Mouse (Mus musculus) kidney, adult 11 months (tissue): Measurements from ENCODE around the gene Tbcel.

Source experiments
- DNase-seq: peaks from one replicate; pipeline ENCODE4 v3.0.0; 2022

Gene Tbcel

DNA sequence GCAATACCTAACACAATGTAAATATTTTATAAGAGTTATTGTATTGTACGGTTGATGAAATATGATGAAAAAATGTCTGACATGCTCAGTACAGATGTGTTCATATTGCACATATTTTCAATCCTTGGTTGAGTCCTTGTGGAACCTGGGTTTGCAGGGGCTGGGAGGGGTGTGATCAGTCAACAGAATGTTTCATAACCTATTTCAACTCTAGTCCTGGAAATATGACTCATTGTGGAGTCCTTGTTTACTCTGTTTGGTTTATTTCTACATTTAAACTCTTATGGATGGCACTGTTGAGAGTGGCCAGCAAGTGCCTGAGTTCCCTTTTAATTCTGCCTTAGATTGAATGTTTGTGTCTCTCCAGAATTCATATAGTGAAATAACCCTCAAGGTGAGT lies 22.9 kb downstream of the Tbcel start:
- DNase-seq: no peak

- DNase-seq: no peak
Observed at GRCm38 (mm10) chr9:42482944-42483343, 24.7 kb downstream of the Tbcel start.

DNA sequence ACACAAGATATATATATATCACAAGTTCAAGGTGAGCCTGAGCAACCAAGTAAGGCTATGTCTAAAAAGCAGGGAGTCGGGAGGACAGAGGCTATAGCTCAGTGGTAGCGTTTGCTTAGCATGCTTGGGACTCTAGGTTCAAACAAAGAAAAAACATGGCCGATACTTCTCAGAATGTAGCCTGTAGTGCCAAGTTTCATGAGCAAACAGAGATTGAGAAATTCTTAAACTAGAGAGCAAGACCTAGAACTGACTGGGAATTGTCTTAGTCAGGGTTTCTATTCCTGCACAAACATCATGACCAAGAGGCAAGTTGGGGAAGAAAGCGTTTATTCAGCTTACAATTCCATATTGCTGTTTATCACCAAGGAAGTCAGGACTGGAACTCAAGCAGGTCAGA lies 31.4 kb downstream of the Tbcel start:
- no peak for DNase-seq

DNA sequence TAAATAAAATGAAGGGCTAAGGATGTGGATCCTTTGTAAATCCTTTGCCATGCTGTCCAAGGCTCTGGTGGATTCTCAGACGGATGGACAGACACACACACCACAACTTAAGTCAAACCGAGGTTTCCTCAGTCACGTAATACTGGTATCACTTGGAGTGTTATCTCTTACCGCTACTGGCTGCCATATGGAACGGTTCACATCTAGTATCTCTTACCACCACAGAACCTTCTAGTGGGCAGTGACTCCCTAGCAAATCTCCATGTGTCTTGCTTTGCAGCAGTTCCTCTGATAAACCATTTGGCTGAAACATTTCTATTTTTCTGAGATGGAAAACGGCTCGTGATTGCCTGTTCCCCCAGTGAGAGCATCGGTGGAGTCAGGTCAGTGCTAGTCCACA lies 33.4 kb downstream of the Tbcel start:
- no peak for DNase-seq

- DNase-seq: peak; percentile 94
Observed at GRCm38 (mm10) chr9:42471921-42472747, 35.5 kb downstream of the Tbcel start.

- DNase-seq: peak; percentile 74
Observed at GRCm38 (mm10) chr9:42471214-42471613, 36.4 kb downstream of the Tbcel start.

DNA sequence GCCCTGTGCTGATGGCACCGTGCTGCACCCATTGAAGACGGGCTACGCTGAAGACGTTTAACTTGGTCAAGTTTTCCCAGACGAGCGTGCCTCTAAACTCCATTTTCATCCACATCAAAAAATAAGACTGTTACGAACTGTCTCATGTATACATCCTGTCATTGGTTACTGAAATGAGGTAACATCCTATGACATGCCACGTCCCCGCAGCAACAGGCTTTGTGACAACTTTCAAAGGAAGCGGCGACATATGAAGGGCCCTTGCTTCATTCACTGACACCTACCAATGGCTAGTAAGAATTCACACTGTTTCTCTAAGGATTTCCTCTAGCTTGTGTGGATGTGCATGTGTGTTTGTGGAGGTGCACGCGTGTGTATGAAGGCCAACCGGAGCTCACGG lies 38.3 kb downstream of the Tbcel start:
- DNase-seq: no peak

DNA sequence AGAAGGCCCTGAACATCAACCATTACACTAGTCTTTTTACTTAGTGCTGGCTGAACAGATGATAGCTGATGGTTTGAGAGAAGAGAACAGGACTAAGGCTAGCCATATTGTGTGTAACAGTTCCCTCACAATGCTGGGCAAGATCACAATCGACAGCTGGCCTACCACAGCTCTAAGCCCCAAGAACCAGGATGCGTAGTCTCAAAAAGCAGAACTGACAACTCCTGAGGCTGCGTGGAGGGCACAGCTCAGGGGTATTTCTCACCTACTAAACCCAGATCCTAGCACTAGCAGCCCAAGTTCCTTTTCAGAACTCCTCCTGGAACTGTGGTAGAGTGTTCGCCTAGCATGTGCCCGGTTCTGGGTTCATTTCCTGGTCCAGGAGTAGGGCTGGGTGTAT lies 39.2 kb downstream of the Tbcel start:
- no peak for DNase-seq

- DNase-seq: no peak
Observed at GRCm38 (mm10) chr9:42467116-42467815, 40.3 kb downstream of the Tbcel start.

GRCm38 (mm10) chr9:42465661-42466091 lies 41.9 kb downstream of the Tbcel start:
- no peak for DNase-seq

GRCm38 (mm10) chr9:42464181-42464580 lies 43.4 kb downstream of the Tbcel start:
- DNase-seq: no peak

DNA sequence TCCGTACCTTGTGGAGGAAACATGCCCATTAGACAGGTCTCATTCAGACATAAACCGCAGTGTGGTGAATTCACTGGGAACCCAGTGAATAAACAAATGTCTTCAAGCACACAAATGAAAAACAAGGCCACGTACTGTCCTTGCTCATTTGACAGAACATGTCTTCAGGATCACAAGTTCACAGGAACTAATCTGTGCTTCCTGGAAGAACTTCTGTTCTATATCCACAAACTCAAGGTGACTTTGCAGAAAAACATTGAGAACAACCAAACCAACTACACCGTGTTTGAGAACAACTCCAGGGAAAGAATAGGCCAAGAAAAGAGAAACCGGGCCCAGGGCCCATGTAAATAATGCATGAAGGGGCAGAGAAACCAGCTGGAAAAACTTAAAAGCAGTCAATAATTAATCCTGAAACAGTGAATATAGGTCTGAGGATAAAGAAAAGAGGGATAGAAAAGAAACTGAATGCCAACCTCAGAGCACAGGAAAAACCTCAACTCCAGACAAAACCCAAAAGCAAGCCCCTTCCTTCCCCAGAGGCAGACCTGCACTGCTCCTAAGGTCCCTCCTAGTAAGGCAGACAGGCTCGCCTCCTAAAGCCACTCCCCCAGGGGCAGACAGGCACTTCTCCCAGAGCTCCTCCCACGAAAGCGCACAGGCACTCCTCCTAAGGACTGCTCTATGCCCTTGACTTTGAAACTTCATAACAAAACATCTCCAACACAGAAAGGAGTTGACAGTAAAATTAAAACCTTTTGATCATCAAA lies 44.2 kb downstream of the Tbcel start:
- DNase-seq: peak; percentile 88

DNA sequence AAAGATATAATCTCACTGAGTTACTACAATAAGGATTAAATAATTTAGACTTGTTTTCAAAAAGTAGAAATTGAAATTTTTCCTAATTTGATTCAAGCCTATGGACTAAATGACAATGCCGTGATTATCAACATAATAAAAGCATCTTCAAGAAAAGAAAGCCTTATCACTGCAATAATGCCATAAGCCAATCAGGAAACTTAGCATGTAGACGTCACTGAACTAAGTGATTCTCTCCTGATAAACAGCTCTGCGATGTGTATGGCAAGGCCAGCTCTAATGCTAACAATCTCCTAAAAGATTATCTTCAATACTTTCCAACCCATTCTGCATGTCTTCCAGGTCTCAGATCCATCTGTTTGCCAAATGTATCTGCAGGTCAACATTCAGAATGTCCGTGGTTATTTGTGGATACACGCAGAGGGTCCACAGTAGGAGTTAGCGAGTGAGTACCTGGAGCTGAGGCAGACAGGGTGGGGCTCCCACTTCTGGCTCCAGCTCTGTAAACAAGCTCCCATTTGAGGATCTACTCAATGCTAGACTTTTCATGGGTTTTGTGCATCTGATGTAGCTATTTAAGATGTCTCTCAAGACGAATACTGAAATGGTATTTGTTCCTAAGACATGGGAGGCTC lies 44.9 kb downstream of the Tbcel start:
- DNase-seq: no peak

DNA sequence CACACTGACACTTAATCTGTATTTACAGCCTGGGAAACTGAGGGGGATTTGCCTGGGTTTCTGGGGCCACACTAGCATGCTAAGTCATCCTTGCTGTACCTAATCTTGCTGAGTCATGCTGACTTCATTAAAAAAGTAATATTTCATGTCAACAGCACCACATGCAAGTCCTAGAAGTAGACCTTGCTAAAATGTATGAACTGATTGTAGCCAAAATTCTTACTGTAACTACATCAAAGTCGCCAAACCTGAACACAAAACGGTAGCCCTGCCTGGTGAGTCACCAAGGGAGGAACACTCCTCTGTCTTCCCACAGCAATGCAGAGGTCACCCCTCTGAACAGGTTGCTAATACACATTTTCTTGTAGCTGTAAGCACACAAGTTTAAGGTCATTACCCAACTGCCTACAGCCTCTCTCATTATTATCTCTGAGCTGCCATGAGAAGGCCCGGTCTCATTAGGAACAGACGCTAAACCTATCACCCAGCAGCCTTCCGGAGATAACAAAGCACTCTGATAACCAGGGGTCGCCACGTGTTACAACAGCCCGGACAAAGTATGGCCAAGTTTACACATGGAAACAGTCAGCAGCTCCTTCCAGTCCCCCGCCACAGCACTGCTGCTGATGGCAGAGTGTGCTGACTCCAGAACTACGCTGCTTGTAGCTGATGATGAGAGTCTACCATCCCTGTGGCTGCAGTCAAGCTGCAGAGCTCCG lies 46.1 kb downstream of the Tbcel start:
- DNase-seq: no peak

DNA sequence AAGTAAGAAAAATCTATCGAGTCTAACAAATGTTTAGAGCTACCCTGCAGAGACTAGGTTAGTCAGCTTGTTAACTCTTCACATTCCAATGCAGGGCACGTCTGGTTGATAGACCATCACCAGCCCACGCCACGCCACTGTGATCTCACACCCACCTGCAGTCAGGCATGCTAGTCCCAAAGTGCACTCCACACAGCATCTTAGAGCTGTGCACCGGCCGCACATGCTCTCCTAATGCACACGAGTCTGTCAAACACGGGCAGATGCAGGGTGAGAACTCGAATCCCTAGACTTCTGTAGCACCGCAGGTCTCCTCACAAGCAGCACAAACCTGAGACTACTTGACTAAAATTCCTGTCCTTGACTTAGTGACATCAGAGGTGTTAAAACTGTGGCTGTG lies 47.3 kb downstream of the Tbcel start:
- DNase-seq: no peak

- no peak for DNase-seq
Observed at GRCm38 (mm10) chr9:42459736-42460135, 47.9 kb downstream of the Tbcel start.

- peak; percentile 48 for DNase-seq
Observed at GRCm38 (mm10) chr9:42458741-42459515, 48.7 kb downstream of the Tbcel start.

- peak; percentile 93 for DNase-seq
Observed at GRCm38 (mm10) chr9:42457501-42457900, 50.1 kb downstream of the Tbcel start.

- DNase-seq: no peak
Observed at GRCm38 (mm10) chr9:42454364-42454763, 53.2 kb downstream of the Tbcel start.

DNA sequence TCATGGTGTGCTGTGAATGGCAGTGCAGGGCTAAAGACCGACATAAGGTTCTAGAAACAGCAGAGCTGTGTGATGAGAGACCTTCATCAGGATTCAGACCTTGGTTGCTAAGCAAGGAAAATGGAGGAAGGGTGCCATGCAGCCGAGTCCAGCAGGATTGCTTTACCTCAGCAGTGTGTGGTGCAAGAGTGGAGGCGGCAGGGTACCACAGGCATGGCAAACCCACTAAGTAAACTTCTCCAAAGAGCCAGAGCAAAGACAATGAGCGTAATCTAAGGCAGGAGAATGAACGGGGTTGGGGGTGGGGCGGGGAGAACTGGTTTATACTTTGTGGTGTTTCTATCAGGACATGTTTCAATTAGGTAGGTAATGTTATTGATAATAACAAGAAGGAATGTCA lies 58.6 kb downstream of the Tbcel start:
- no peak for DNase-seq

DNA sequence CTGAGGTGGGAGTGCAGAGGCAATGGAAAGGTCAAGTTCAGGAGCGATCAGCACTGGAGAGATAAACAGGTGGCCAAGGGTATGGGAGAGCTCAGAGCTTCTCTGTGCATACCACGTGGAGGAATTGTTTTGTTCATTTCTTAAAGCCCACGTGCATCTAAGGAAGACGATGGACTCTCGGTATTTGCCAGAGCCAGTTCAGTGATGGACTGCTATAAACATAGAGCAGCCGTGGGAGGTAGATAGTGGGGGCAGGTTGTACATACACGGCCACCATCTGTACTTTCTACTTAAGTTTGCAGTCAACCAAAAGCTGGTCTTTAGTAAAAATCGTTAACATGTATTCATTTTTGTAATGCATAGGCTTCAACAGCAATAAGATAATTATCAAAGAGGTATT lies 65.5 kb downstream of the Tbcel start:
- DNase-seq: no peak

- no peak for DNase-seq
Observed at GRCm38 (mm10) chr9:42441234-42441633, 66.4 kb downstream of the Tbcel start.
